Mouse (Mus musculus) heart, postnatal 0 days (tissue): ENCODE results near the gene Hsh2d. TPM values are rescaled to one million over a fixed set of nuclear protein-coding genes. Genes with fewer than 3 reads are reported as not detected.

Experiments used
- ATAC-seq: fragments of 200-750 bp; cut with Nextera tagmentation; 2 replicates; pipeline ENCODE4 v1.8.0; 2017; ENCODE audit warnings: low read depth, moderate number of reproducible peaks, moderate library complexity; ENCODE audit not compliant: insufficient read depth
- DNase-seq: peaks from one replicate; pipeline ENCODE4 v3.0.0-alpha.2; 2016; ENCODE audit warnings: low spot score
- H3K27ac ChIP-seq: fragments of 300-500 bp; sonication (generic); 2 replicates; pipeline ENCODE4 v1.5.1; 2014; ENCODE audit warnings: low read depth, mild to moderate bottlenecking
- H3K27me3 ChIP-seq: fragments of 300-500 bp; sonication (generic); 2 replicates; pipeline ENCODE4 v1.6.1; 2014; ENCODE audit warnings: low read length, mixed read lengths; ENCODE audit not compliant: control insufficient read depth, insufficient read depth
- H3K36me3 ChIP-seq: fragments of 300-500 bp; sonication (generic); replicated peaks from 2 replicates; pipeline ENCODE4 v1.6.1; 2014; ENCODE audit warnings: low read length, mixed read lengths; ENCODE audit not compliant: control insufficient read depth, insufficient read depth
- H3K4me1 ChIP-seq: fragments of 300-500 bp; sonication (generic); 2 replicates; pipeline ENCODE4 v1.6.1; 2014; ENCODE audit warnings: antibody characterized with exemption; ENCODE audit not compliant: control insufficient read depth, insufficient read depth
- H3K4me2 ChIP-seq: fragments of 300-500 bp; sonication (generic); 2 replicates; pipeline ENCODE4 v1.6.1; 2014; ENCODE audit warnings: low read depth, mild to moderate bottlenecking, low read length, moderate library complexity
- H3K4me3 ChIP-seq: fragments of 300-500 bp; sonication (generic); 2 replicates; pipeline ENCODE4 v1.5.1; 2014; ENCODE audit warnings: low read depth, low read length
- H3K9ac ChIP-seq: fragments of 300-500 bp; sonication (generic); replicated peaks from 2 replicates; pipeline ENCODE4 v1.6.1; 2014; ENCODE audit warnings: low read depth, low read length, mixed read lengths
- H3K9me3 ChIP-seq: fragments of 300-500 bp; sonication (generic); replicated peaks from 2 replicates; pipeline ENCODE4 v1.6.1; 2016; ENCODE audit warnings: low read length; ENCODE audit not compliant: control insufficient read depth
- CTCF ChIP-seq: IDR thresholded peaks from 2 replicates; pipeline ENCODE4 v1.5.1; 2016; ENCODE audit warnings: antibody characterized with exemption, control low read depth, low read depth
- EP300 ChIP-seq: IDR thresholded peaks from 2 replicates; pipeline ENCODE4 v1.6.1; 2016; ENCODE audit warnings: antibody characterized with exemption, low read depth
- WGBS: fragments of 180-500 bp; shearing (Covaris S2); extraction: QIAGEN DNeasy Blood & Tissue Kit; methylation state at CpG from one replicate; pipeline ENCODE4 v1.1.7; 2014; 5-methylcytosine and 5-hydroxymethylcytosine counted together
- polyA plus RNA-seq: library from polyadenylated mRNA; unstranded; fragments of >200 nt; fragmentation: Nextera tagmentation; extraction: Ambion mirVana; gene quantifications from 2 replicates; pipeline ENCODE4 v1.2.1, GENCODE M21; 2015
- total RNA-seq: library from RNA; depleted of rRNA; stranded (reverse); fragments of >200 nt; gene quantifications from 2 replicates; pipeline ENCODE4 v1.2.3, GENCODE M21; 2014; ENCODE audit warnings: low replicate concordance; rRNA removed

The Hsh2d gene
- total RNA-seq (not detected in 2 replicates), polyA plus RNA-seq (0.05 and 0.12 TPM in 2 replicates)

DNA sequence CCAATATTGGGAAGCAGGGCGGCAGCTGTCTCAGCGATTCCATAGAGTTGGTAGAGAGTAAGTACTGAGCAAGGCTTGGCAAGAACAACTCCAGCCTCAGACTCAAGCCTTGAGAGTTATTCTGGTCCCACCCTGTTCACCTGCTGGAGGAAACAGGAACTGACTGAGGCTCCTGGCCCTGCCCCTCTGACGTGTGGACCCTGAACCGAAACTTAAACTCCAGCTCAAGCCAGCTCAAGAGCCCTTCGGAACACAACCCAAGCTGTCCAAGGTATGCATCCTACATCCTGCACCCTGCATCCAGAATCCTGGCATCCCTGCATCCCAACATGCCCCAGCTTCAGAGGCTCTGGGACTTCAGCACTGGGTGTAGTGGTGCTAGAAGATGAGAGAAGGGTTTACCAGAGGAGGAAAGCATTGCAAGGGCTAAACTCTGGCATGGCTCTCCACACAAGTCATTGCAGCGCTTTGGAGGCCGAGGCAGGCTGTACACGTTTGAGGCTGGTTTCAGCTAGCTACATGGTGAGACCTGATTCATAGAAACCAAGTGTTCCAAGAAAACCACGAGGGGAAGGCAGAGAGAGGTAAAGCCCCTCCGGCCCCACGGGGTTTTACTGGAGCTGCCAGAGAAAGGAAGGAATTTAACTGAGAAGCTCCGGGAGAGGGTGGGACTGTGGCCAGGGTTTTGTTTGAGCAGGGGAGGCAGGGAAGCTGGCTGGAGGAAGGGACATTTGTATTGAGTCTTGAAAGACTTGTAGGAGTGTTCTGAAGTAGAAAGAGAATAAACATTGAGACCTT is at the start of gene Hsh2d:
Gene Hsh2d (plus strand): TSS at position 222 of the 798 bp plus-strand sequence.
- peak within 1 kb of the TSS; percentile 5; the same call in 1 of the 2 replicates for H3K4me3 ChIP-seq
- no peak for DNase-seq
- 57% methylated on average over 12 of the region's 12 CpGs for WGBS
- TF ChIP-seq EP300: no peak
- no peak for TF ChIP-seq CTCF
- no peaks in the 10 kb centered on the region for H3K27me3 ChIP-seq
- H3K36me3 ChIP-seq: no peaks in the 10 kb centered on the region
- no peak within 1 kb of the TSS for H3K4me2 ChIP-seq
- no peaks in the 10 kb centered on the region for H3K9me3 ChIP-seq
- no peaks in the 10 kb centered on the region for H3K4me1 ChIP-seq
- H3K9ac ChIP-seq: no peak within 1 kb of the TSS
- no peak within 1 kb of the TSS for H3K27ac ChIP-seq
- ATAC-seq: no peak

DNA sequence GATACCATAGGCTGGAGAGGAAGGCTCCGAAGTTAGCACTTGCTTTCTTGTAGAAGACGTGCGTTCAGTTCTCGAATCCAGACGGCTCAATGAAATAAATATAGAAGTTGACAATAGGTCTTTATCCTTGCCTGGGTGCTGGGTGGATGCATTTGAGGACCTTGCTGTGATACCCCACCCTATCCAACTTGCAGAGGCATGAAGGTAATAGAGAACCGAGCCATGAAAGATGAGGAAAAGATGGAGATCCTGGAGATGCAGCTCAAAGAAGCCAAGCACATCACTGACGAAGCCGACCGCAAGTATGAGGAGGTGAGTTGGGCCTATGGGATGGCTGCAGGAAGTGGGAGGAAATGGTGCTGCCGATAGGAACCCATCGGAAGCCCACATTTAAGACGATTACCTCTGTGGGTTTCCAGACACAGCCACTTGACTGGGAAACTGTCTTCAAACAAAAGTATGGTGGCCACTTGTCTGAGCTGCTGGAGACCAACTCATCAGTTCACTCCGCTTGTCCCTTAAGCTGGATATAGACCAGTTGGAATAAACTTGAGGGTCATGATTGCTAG is 46.1 kb upstream of the Hsh2d start:
- TF ChIP-seq EP300 (no peak), CTCF (no peak)
- peaks cover 11% of the 10 kb centered on the region; the same call in 1 of the 2 replicates for H3K4me1 ChIP-seq
- no peak overlapping the region for H3K9ac ChIP-seq
- DNase-seq (no peak), ATAC-seq (no peak)
- H3K9me3 ChIP-seq: no peaks in the 10 kb centered on the region
- no peak overlapping the region for H3K4me3 ChIP-seq
- 82% methylated on average over 13 of the region's 13 CpGs for WGBS
- no peak overlapping the region for H3K4me2 ChIP-seq
- H3K27ac ChIP-seq: no peak overlapping the region
- H3K36me3 ChIP-seq: peaks cover 99% of the 10 kb centered on the region
- no peaks in the 10 kb centered on the region for H3K27me3 ChIP-seq

GRCm38 (mm10) chr8:72144345-72144975 is 45.0 kb upstream of the Hsh2d start:
- TF ChIP-seq EP300 (no peak), CTCF (no peak)
- Histone ChIP-seq H3K27ac (no peak overlapping the region; the same call in 1 of the 2 replicates), H3K36me3 (peaks cover 97% of the 10 kb centered on the region), H3K27me3 (no peaks in the 10 kb centered on the region), H3K4me1 (peaks cover 11% of the 10 kb centered on the region; the same call in 1 of the 2 replicates), H3K4me2 (no peak overlapping the region), H3K9ac (no peak overlapping the region), H3K9me3 (no peaks in the 10 kb centered on the region), H3K4me3 (no peak overlapping the region)
- WGBS: 68% methylated on average over 5 of the region's 5 CpGs
- DNase-seq (no peak), ATAC-seq (no peak)

GRCm38 (mm10) chr8:72145511-72145910 is 43.9 kb upstream of the Hsh2d start:
- H3K9ac ChIP-seq: no peak overlapping the region
- H3K27me3 ChIP-seq: no peaks in the 10 kb centered on the region
- no peak for ATAC-seq
- H3K27ac ChIP-seq: no peak overlapping the region; the same call in 1 of the 2 replicates
- WGBS: 69% methylated on average over 3 of the region's 3 CpGs
- DNase-seq: no peak
- TF ChIP-seq EP300 (no peak), CTCF (no peak)
- H3K4me3 ChIP-seq: no peak overlapping the region
- peaks cover 11% of the 10 kb centered on the region; the same call in 1 of the 2 replicates for H3K4me1 ChIP-seq
- H3K36me3 ChIP-seq: peaks cover 97% of the 10 kb centered on the region
- no peaks in the 10 kb centered on the region for H3K9me3 ChIP-seq
- no peak overlapping the region for H3K4me2 ChIP-seq

- Histone ChIP-seq H3K4me3 (no peak overlapping the region), H3K4me1 (peaks cover 11% of the 10 kb centered on the region; the same call in 1 of the 2 replicates), H3K4me2 (no peak overlapping the region), H3K27ac (no peak overlapping the region; the same call in 1 of the 2 replicates), H3K9me3 (no peaks in the 10 kb centered on the region), H3K36me3 (peaks cover 97% of the 10 kb centered on the region), H3K27me3 (no peaks in the 10 kb centered on the region), H3K9ac (no peak overlapping the region)
- no peak for ATAC-seq
- TF ChIP-seq EP300 (no peak), CTCF (no peak)
- no peak for DNase-seq
- 31% methylated on average over 1 of the region's 1 CpGs for WGBS
Observed at GRCm38 (mm10) chr8:72146056-72146455, 43.4 kb upstream of the Hsh2d start.
